26 mouse cellular contexts compared by ENCODE assay signal in the genomic region with DNA sequence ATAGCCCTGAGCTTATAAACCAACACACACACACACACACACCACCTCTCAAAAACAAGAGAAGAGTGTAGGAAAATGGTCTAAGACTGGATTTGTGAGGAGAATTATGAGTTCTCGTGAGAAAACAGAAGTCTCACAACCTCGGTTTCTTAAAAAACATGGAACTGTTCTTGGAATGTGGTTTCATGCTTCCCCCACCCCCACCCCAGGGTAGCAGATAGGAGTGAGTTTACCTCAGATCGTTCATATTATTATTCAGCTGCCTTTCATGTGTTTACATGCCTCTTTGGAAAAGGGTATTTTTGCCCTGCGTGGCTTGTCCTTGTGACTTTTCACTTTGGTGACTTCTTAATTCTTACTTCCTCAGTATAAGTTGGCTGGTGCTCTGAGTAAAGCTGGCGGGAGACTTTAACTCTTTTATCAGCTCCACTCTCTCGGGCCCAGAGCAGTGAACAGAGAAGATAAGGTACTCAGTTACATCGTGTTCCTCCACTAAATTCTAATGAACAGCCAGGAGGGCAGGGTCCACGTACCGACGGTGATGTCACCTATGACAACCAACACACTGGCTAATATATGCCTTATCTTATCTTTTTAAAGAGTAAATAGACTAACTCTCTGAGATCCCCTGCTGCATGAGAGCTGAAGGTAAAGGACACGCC.
DNase-seq lines count a peak whose midpoint lies in the region; ATAC-seq and TF ChIP-seq lines count a peak whose summit lies in the region.
"Had no signal": no experiment of that assay in that cellular context is flagged by ENCODE, and none has a peak within 500 bp of the region (broad histone marks: within the 10 kb centered on the region; RNA-seq: fewer than 3 reads in every experiment).

No protein-coding gene starts in this region.

- no peak overlapping the region for H3K9ac ChIP-seq in heart, embryonic 11.5 days (ENCODE audit: low read depth, low read length)
- H3K9ac ChIP-seq in liver, embryonic 12.5 days, result no peak overlapping the region
- H3K9ac ChIP-seq: embryonic facial prominence, embryonic 13.5 days; forebrain, postnatal 0 days; hindbrain, embryonic 12.5 days; limb, embryonic 12.5 days; neural tube, embryonic 15.5 days had no signal

- H3K4me3 ChIP-seq in heart, embryonic 11.5 days (ENCODE audit: low read depth, low read length), result no peak overlapping the region
- H3K4me3 ChIP-seq in liver, embryonic 12.5 days, result 0 out of 2 replicates have a peak overlapping the region, but pooled peaks have one; percentile 13
- H3K4me3 ChIP-seq in small intestine, adult 2 months (ENCODE audit: low read depth, low read length), result no peak overlapping the region
- H3K4me3 ChIP-seq in hindbrain, embryonic 10.5 days, result no peak overlapping the region
- H3K4me3 ChIP-seq: embryonic facial prominence, embryonic 13.5 days; gastrocnemius, adult 2 months; heart, embryonic 10.5 days; hindbrain, embryonic 12.5 days; layer of hippocampus, adult 2 months; left cerebral cortex, adult 2 months; limb, embryonic 12.5 days; myocyte; neural tube, embryonic 15.5 days had no signal

- peaks cover 29% of the 10 kb centered on the region for H3K4me1 ChIP-seq in heart, embryonic 11.5 days (ENCODE audit: control insufficient read depth, insufficient read depth, low read length)
- peaks cover 45% of the 10 kb centered on the region for H3K4me1 ChIP-seq in liver, embryonic 12.5 days
- H3K4me1 ChIP-seq in small intestine, adult 2 months (ENCODE audit: control insufficient read depth, insufficient read depth, insufficient read length, low read length), result peaks cover 17% of the 10 kb centered on the region; the same call in 1 of the 2 replicates
- peaks cover 20% of the 10 kb centered on the region for H3K4me1 ChIP-seq in hindbrain, embryonic 10.5 days (replicated peaks)
- H3K4me1 ChIP-seq: embryonic facial prominence, embryonic 13.5 days; hindbrain, embryonic 12.5 days had no signal

- no peak for TF ChIP-seq POLR2A in small intestine, adult 2 months (IDR thresholded peaks at IDR 0.05; ENCODE audit: low read depth, low read length)

- H3K36me3 ChIP-seq in heart, embryonic 11.5 days (ENCODE audit: control insufficient read depth, insufficient read depth, low read length), result no peaks in the 10 kb centered on the region
- no peaks in the 10 kb centered on the region for H3K36me3 ChIP-seq in liver, embryonic 12.5 days
- no peaks in the 10 kb centered on the region for H3K36me3 ChIP-seq in small intestine, adult 2 months (ENCODE audit: control insufficient read depth, insufficient read depth, low read length)
- no peaks in the 10 kb centered on the region for H3K36me3 ChIP-seq in hindbrain, embryonic 10.5 days
- H3K36me3 ChIP-seq: embryonic facial prominence, embryonic 13.5 days; G1E; heart, embryonic 10.5 days; hindbrain, embryonic 12.5 days; limb, embryonic 12.5 days; neural tube, embryonic 15.5 days had no signal

- H3K9me3 ChIP-seq in heart, embryonic 11.5 days (replicated peaks; ENCODE audit: control insufficient read depth, low read length), result no peaks in the 10 kb centered on the region
- H3K9me3 ChIP-seq in liver, embryonic 12.5 days (replicated peaks), result no peaks in the 10 kb centered on the region
- no peaks in the 10 kb centered on the region for H3K9me3 ChIP-seq in hindbrain, embryonic 10.5 days
- H3K9me3 ChIP-seq: embryonic facial prominence, embryonic 13.5 days; heart, embryonic 10.5 days; hindbrain, embryonic 12.5 days; limb, embryonic 12.5 days; neural tube, embryonic 15.5 days had no signal

- DNase-seq in heart, adult 9 months (ENCODE audit: low spot score in 2 of 2), result no peak
- peak; percentile 76 for DNase-seq in c-Kit-positive CD71-positive TER-119-positive erythroid progenitor cells, embryonic 14.5 days (ENCODE audit: low spot score)
- no peak for DNase-seq in urinary bladder, postnatal 14 days (ENCODE audit: low spot score)
- DNase-seq in hindbrain, embryonic 10.5 days (ENCODE audit: low spot score), result no peak
- DNase-seq: cerebellum, adult 18-20 months; forebrain, postnatal 0 days; gastrocnemius, adult 2 months; kidney, postnatal 10 days; midbrain, embryonic 14.5 days; right cerebral cortex, postnatal 25 days; thymus, postnatal 14 days had no signal

- H3K27ac ChIP-seq in heart, embryonic 11.5 days (ENCODE audit: low read depth, low read length), result no peak overlapping the region
- H3K27ac ChIP-seq in liver, embryonic 12.5 days, result peak overlapping the region; percentile 76
- peak overlapping the region; percentile 98 for H3K27ac ChIP-seq in small intestine, adult 2 months (ENCODE audit: insufficient read depth, low read depth, low read length)
- H3K27ac ChIP-seq in hindbrain, embryonic 10.5 days, result no peak overlapping the region
- H3K27ac ChIP-seq: embryonic facial prominence, embryonic 13.5 days; gastrocnemius, adult 2 months; heart, embryonic 10.5 days; hindbrain, embryonic 12.5 days; layer of hippocampus, adult 2 months; left cerebral cortex, adult 2 months; limb, embryonic 12.5 days; neural tube, embryonic 15.5 days had no signal

- WGBS in heart, embryonic 11.5 days (ENCODE audit: insufficient replicate concordance), result 15% methylated on average over 11 of the region's 11 CpGs
- 9% methylated on average over 11 of the region's 11 CpGs for WGBS in liver, embryonic 12.5 days (ENCODE audit: insufficient replicate concordance)
- 12% methylated on average over 11 of the region's 11 CpGs for WGBS in small intestine, adult 2 months
- WGBS in hindbrain, embryonic 10.5 days, result 86% methylated on average over 11 of the region's 11 CpGs

- 0 out of 2 replicates have a peak overlapping the region, but pooled peaks have one; percentile 16 for H3K4me2 ChIP-seq in heart, embryonic 11.5 days
- H3K4me2 ChIP-seq in liver, embryonic 12.5 days, result peak overlapping the region; percentile 53
- H3K4me2 ChIP-seq: embryonic facial prominence, embryonic 13.5 days; hindbrain, embryonic 12.5 days; limb, embryonic 12.5 days; neural tube, embryonic 15.5 days had no signal

- no peak for TF ChIP-seq CTCF in small intestine, adult 2 months (IDR thresholded peaks at IDR 0.05; ENCODE audit: extremely low read depth, insufficient read length, insufficient replicate concordance, low read depth, low read length)

- no peak for ATAC-seq in heart, embryonic 11.5 days (replicated peaks; ENCODE audit: insufficient number of reproducible peaks, low FRiP score, low TSS enrichment)
- ATAC-seq in liver, embryonic 12.5 days, result peak; percentile 90
- no peak for ATAC-seq in cerebellum, adult (ENCODE audit: insufficient number of reproducible peaks, low FRiP score, low TSS enrichment)
- ATAC-seq: CD4-positive, CD25-positive, alpha-beta regulatory T cell, adult 4 months; forebrain, postnatal 0 days; inflammation-experienced regulatory T-cells, adult 6 months had no signal

- H3K27me3 ChIP-seq in heart, embryonic 11.5 days (ENCODE audit: control insufficient read depth, insufficient read depth, low read length), result no peaks in the 10 kb centered on the region
- H3K27me3 ChIP-seq in liver, embryonic 12.5 days (replicated peaks), result no peaks in the 10 kb centered on the region
- no peaks in the 10 kb centered on the region for H3K27me3 ChIP-seq in small intestine, adult 2 months (ENCODE audit: control insufficient read depth, insufficient read depth, low read length)
- no peaks in the 10 kb centered on the region for H3K27me3 ChIP-seq in hindbrain, embryonic 10.5 days (ENCODE audit: insufficient read depth, poor library complexity, severe bottlenecking)
- H3K27me3 ChIP-seq: embryonic facial prominence, embryonic 13.5 days; hindbrain, embryonic 12.5 days; limb, embryonic 12.5 days; neural tube, embryonic 15.5 days had no signal

Comparison
In these comparisons a context has a peak if more than half of its experiments do, and no peak if none do; other contexts are left out.
1. H3K27ac ChIP-seq: peak in liver, embryonic 12.5 days (single experiment) and small intestine, adult 2 months (single experiment); none in heart, embryonic 11.5 days (single experiment) and hindbrain, embryonic 10.5 days (single experiment).